Mouse (Mus musculus): ENCODE results near the gene Scfd2. TPM values are rescaled to one million over a fixed set of nuclear protein-coding genes. Genes with fewer than 3 reads are reported as not detected.

Gene Scfd2
- polyA plus RNA-seq, 1 experiment, result 10.5 TPM

DNA sequence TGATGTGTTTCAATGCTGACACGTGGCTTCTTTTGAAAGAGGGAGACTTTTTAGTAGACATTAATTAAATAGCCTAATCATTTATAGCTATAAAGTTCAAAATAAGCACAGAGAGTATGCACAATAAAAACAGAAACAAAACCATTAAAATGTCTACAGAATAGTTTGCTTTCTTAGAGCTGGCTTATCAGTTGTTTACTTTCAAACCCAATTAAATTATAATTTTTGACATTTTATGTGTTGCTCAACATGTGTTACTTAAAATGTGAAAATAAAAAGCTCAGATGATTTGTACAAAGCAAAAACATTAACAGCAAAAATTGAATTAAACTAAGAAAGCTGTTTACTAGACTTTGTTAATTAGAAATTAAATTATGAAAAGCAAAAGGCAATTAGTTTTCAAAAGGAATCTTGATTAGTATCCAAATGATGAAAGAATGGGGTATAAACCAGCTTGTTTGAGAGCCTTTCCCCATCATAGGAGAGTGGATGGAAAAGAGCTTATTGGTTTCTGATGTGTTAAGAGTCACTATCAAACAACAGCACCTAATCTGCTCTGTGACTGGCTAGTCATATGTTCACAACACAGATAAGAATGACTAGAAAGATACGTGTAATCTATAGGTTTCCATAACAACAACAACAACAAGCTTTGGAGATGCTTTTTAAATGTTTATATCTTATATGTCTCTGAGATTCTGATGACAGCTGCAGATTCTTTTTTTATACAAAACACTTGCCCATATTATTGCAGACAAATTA, 176.0 kb downstream of the Scfd2 start:
- no peak overlapping the region for H3K4me3 ChIP-seq (ENCODE audit: insufficient read depth, low read length)
- no peak overlapping the region for H3K27ac ChIP-seq (ENCODE audit: insufficient read depth, low read depth, low read length)
- TF ChIP-seq CTCF (IDR thresholded peaks at IDR 0.05; ENCODE audit: low read depth, low read length), result no peak
- TF ChIP-seq POLR2A (IDR thresholded peaks at IDR 0.05; ENCODE audit: borderline replicate concordance, low read depth, low read length), result no peak
- H3K4me1 ChIP-seq (ENCODE audit: control insufficient read depth, insufficient read depth, low read length), result no peaks in the 10 kb centered on the region

DNA sequence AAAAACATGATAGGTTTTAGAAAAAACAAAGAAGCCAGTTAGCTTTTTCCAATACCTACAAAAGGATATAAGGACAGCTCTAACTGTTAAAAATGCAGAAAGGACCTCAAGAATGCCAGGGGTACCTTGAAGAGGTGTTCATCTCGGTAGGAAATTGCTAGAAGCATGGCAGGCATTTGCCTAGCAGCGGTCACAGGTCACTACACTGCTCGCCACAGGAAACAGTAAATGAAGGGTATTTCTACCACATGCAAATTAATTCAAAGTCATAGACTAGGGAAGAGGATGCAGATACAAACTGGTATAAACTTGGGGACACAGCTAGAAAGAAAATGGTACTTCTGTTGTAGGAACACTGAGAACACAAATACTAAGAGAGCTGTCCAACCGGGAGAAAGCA, 180.7 kb downstream of the Scfd2 start:
- Histone ChIP-seq H3K4me1 (ENCODE audit: control insufficient read depth, insufficient read depth, low read length) (peaks cover 8% of the 10 kb centered on the region), H3K27ac (ENCODE audit: insufficient read depth, low read depth, low read length) (no peak overlapping the region), H3K4me3 (ENCODE audit: insufficient read depth, low read length) (no peak overlapping the region)
- TF ChIP-seq CTCF (IDR thresholded peaks at IDR 0.05; ENCODE audit: low read depth, low read length), result no peak
- TF ChIP-seq POLR2A (IDR thresholded peaks at IDR 0.05; ENCODE audit: borderline replicate concordance, low read depth, low read length), result no peak

DNA sequence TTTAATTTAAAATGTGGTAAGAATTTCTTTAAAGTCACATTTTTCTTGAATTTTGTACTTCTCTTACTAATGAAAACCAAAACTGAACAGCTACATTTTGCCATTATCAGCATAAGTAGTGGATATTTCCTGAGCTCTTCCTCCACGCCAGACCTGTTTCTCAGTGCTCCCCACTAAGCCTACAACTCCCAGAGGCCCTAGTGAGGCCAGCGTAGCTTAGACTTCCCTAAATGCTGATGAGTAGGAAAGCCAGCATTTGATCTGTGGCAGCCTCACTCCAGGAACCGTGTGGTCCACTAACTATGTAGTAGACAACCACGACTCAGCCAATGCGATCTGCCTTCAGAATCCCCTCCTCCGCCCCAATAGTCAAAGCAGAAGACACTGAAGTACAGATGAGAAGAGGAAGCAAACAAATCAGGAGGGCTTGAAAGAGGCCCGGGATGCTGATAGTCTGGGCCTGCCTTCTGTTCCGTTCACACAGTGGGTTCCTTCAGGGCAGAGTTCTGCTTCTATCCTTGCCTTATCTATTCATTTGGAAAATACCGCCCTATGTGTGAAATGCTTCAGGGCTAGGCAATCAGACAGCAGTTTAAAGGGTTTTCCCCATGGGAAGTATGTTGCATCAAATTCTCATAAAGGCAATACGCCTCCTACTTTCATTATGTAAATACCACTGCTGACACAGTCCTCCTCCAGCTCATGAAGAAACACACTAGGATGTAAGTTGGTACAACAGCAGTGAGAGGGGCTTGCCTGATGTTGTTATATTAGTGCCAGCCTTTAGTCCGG, 183.3 kb downstream of the Scfd2 start:
- H3K27ac ChIP-seq (ENCODE audit: insufficient read depth, low read depth, low read length), result no peak overlapping the region
- no peak for TF ChIP-seq CTCF (IDR thresholded peaks at IDR 0.05; ENCODE audit: low read depth, low read length)
- TF ChIP-seq POLR2A (IDR thresholded peaks at IDR 0.05; ENCODE audit: borderline replicate concordance, low read depth, low read length), result no peak
- peaks cover 8% of the 10 kb centered on the region for H3K4me1 ChIP-seq (ENCODE audit: control insufficient read depth, insufficient read depth, low read length)
- H3K4me3 ChIP-seq (ENCODE audit: insufficient read depth, low read length), result no peak overlapping the region

DNA sequence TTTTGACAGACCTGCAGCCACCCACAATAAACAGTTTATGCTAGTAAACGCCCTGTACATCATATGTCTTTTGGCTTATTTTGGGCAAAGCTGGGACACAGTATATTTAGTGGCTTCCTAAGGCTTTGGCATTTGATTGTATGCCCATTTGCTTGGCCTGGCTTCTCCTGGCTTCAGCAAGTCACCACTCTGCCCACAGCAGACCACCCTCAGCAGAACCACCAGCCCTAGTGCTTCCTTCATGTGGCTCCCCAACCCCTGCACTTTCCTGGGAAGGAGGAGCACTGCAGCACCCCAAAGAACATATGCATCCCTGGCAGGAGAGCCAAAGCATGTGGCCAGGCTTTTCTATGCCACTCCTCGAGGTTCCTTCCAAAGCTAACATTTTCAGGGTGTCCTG, 188.5 kb downstream of the Scfd2 start:
- H3K27ac ChIP-seq (ENCODE audit: insufficient read depth, low read depth, low read length), result no peak overlapping the region
- peaks cover 7% of the 10 kb centered on the region for H3K4me1 ChIP-seq (ENCODE audit: control insufficient read depth, insufficient read depth, low read length)
- TF ChIP-seq CTCF (IDR thresholded peaks at IDR 0.05; ENCODE audit: low read depth, low read length) (no peak), POLR2A (IDR thresholded peaks at IDR 0.05; ENCODE audit: borderline replicate concordance, low read depth, low read length) (no peak)
- no peak overlapping the region for H3K4me3 ChIP-seq (ENCODE audit: insufficient read depth, low read length)

DNA sequence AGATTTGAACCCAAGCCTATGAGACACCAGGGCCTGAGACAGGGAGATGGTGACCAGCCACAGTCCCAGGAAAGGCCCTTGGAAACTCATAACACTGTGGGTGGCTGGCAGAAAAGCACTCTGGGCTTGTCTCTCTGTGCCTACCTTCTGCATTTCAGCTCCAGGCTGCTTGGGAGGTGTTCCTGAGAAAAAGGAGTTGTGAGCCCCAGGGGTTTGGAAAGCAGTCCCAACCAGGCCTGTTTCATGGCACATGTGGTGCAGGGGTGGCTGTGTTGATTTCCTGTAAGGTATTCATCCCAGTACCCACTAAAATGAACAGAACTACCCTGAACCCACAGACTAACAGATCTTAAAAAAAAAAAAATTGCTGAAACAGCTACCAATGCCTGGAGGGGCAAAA, 189.0 kb downstream of the Scfd2 start:
- Histone ChIP-seq H3K4me1 (ENCODE audit: control insufficient read depth, insufficient read depth, low read length) (peaks cover 11% of the 10 kb centered on the region), H3K4me3 (ENCODE audit: insufficient read depth, low read length) (no peak overlapping the region), H3K27ac (ENCODE audit: insufficient read depth, low read depth, low read length) (no peak overlapping the region)
- TF ChIP-seq POLR2A (IDR thresholded peaks at IDR 0.05; ENCODE audit: borderline replicate concordance, low read depth, low read length), result no peak
- no peak for TF ChIP-seq CTCF (IDR thresholded peaks at IDR 0.05; ENCODE audit: low read depth, low read length)

DNA sequence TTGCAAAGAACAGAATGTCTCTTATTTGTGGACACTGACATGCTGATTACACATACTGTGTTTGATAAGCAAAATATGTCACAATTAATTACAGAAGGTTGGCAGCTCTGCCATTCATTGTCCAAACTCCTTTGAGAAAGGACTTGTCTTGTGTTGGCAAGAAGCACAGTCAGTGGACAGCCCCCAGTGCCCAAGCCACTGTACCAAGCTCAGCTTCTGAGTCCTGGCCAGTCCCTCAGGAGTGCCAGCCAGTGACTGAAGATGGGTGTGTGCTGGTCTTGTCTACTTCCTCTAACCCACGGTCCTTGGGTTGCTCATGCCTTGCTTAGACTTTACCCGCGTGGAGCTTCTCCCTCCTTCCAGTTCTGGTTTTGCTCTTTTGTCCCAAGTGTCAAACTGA, 194.1 kb downstream of the Scfd2 start:
- Histone ChIP-seq H3K4me1 (ENCODE audit: control insufficient read depth, insufficient read depth, low read length) (peaks cover 11% of the 10 kb centered on the region), H3K27ac (ENCODE audit: insufficient read depth, low read depth, low read length) (no peak overlapping the region), H3K4me3 (ENCODE audit: insufficient read depth, low read length) (no peak overlapping the region)
- no peak for TF ChIP-seq CTCF (IDR thresholded peaks at IDR 0.05; ENCODE audit: low read depth, low read length)
- no peak for TF ChIP-seq POLR2A (IDR thresholded peaks at IDR 0.05; ENCODE audit: borderline replicate concordance, low read depth, low read length)

DNA sequence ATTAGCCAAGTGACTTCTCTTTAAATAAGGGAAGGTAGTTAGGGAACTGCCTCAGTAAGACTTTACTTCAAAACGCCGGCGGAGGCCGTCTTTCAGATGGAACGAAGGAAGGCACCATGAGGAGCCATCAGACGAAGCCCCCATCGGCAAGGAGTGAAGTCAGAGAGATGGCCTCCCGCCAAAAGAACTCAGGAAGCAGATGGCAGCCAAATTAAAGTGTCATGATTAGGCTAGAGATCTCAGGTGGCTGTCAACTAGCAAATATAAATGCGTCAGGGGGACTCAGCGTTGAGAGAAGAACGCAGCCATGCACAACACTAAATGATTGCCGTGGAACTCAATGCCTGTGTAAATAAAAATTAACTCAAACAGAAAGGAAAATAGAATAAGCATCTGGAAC, 194.8 kb downstream of the Scfd2 start:
- no peak overlapping the region for H3K27ac ChIP-seq (ENCODE audit: insufficient read depth, low read depth, low read length)
- H3K4me3 ChIP-seq (ENCODE audit: insufficient read depth, low read length), result no peak overlapping the region
- no peak for TF ChIP-seq CTCF (IDR thresholded peaks at IDR 0.05; ENCODE audit: low read depth, low read length)
- no peak for TF ChIP-seq POLR2A (IDR thresholded peaks at IDR 0.05; ENCODE audit: borderline replicate concordance, low read depth, low read length)
- H3K4me1 ChIP-seq (ENCODE audit: control insufficient read depth, insufficient read depth, low read length), result peaks cover 10% of the 10 kb centered on the region

DNA sequence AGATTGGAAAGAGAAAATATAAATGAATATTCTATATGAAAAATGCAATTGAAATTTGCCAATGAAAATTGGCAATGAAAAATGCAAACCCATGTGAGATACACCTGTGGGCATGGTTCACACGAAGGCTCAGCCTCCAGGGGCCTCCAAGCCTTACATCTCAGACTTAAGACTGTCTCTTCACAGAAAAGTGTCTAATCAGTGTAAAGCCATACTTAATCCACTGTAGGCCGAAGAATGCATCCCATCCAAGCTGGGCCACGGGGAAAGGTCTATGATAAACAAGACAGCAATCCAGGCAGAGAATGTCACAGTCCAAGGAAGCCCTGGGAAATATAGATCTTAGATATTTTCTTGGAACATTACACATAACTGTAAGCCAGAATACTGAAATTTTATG, 198.3 kb downstream of the Scfd2 start:
- Histone ChIP-seq H3K27ac (ENCODE audit: insufficient read depth, low read depth, low read length) (no peak overlapping the region), H3K4me1 (ENCODE audit: control insufficient read depth, insufficient read depth, low read length) (peaks cover 10% of the 10 kb centered on the region), H3K4me3 (ENCODE audit: insufficient read depth, low read length) (no peak overlapping the region)
- TF ChIP-seq CTCF (IDR thresholded peaks at IDR 0.05; ENCODE audit: low read depth, low read length) (no peak), POLR2A (IDR thresholded peaks at IDR 0.05; ENCODE audit: borderline replicate concordance, low read depth, low read length) (no peak)

DNA sequence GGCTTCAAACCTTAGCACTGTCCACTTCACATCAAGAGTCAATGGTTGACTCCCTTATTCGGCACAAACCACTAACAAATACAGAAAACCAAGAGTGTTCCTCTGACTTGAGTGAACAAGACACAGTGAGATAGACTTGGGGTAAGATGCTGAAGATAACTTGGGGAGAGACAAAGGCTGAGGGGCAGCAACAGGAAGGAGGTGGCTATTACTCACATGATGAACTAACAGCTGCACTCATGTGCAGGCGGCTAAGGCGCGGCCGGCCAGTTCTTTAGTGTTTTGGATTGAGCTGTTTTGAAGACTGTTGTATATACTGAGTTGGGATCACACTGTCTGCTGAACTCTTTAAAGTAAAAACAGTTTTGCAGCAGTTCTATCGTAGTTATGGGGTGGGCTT, 205.3 kb downstream of the Scfd2 start:
- Histone ChIP-seq H3K4me3 (ENCODE audit: insufficient read depth, low read length) (no peak overlapping the region), H3K4me1 (ENCODE audit: control insufficient read depth, insufficient read depth, low read length) (no peaks in the 10 kb centered on the region), H3K27ac (ENCODE audit: insufficient read depth, low read depth, low read length) (no peak overlapping the region)
- TF ChIP-seq CTCF (IDR thresholded peaks at IDR 0.05; ENCODE audit: low read depth, low read length) (no peak), POLR2A (IDR thresholded peaks at IDR 0.05; ENCODE audit: borderline replicate concordance, low read depth, low read length) (no peak)
